Mouse (Mus musculus): ENCODE results near the gene Sowahd. TPM values are rescaled to one million over a fixed set of nuclear protein-coding genes. Genes with fewer than 3 reads are reported as not detected.

The Sowahd gene
- polyA plus RNA-seq, 1 experiment from 2014 or later = 0.18 TPM

DNA sequence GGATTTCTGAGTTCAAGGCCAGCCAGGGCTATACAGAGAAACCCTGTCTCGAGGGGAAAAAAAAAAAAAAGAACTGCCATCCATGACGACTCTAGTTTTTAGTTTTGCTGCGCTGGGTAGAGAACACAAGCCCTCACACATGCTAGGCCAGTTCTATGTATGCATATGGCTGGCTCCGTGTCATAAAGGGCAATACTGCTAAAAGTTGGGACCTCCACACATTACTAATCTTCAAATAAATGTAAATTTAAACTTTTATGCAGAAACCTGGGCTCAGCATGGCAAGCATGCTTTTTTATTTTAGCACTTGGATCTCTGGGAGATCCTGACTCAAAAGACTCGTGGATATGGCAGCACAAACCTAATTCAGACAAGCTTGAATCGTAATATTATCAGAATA lies 32.5 kb downstream of the Sowahd start:
- no peak overlapping the region for H3K9ac ChIP-seq
- H3K36me3 ChIP-seq (ENCODE audit: insufficient read depth) = peaks cover 28% of the 10 kb centered on the region
- H3K4me3 ChIP-seq (ENCODE audit: low read depth, low read length) = no peak overlapping the region
- no peaks in the 10 kb centered on the region for H3K9me3 ChIP-seq (ENCODE audit: low read depth, low read length)
- no peaks in the 10 kb centered on the region for H3K27me3 ChIP-seq (ENCODE audit: insufficient read depth, low read length)
- WGBS = 59% methylated on average over 6 of the region's 6 CpGs
- ATAC-seq (ENCODE audit: insufficient read depth) (no peak), DNase-seq (no peak)
- TF ChIP-seq CTCF (IDR thresholded peaks at IDR 0.05; ENCODE audit: low read depth) = no peak
- H3K27ac ChIP-seq (ENCODE audit: low read depth) = no peak overlapping the region
- no peak overlapping the region for H3K4me2 ChIP-seq
- no peaks in the 10 kb centered on the region for H3K4me1 ChIP-seq (ENCODE audit: insufficient read depth)

- Histone ChIP-seq H3K27ac (ENCODE audit: low read depth) (peak overlapping the region; percentile 81), H3K4me3 (ENCODE audit: low read depth, low read length) (peak overlapping the region; percentile 59), H3K36me3 (ENCODE audit: insufficient read depth) (peaks cover 28% of the 10 kb centered on the region), H3K9me3 (ENCODE audit: low read depth, low read length) (no peaks in the 10 kb centered on the region), H3K4me1 (ENCODE audit: insufficient read depth) (no peaks in the 10 kb centered on the region), H3K27me3 (ENCODE audit: insufficient read depth, low read length) (no peaks in the 10 kb centered on the region), H3K9ac (peak overlapping the region; percentile 81), H3K4me2 (peak overlapping the region; percentile 75)
- 9% methylated on average over 19 of the region's 19 CpGs for WGBS
- no peak for TF ChIP-seq CTCF (IDR thresholded peaks at IDR 0.05; ENCODE audit: low read depth)
- peak; percentile 16; the same call in 1 of the 2 replicates for ATAC-seq (ENCODE audit: insufficient read depth)
- peak; percentile 56 for DNase-seq
Observed at GRCm38 (mm10) chrX:37084318-37084926, 35.8 kb downstream of the Sowahd start.

DNA sequence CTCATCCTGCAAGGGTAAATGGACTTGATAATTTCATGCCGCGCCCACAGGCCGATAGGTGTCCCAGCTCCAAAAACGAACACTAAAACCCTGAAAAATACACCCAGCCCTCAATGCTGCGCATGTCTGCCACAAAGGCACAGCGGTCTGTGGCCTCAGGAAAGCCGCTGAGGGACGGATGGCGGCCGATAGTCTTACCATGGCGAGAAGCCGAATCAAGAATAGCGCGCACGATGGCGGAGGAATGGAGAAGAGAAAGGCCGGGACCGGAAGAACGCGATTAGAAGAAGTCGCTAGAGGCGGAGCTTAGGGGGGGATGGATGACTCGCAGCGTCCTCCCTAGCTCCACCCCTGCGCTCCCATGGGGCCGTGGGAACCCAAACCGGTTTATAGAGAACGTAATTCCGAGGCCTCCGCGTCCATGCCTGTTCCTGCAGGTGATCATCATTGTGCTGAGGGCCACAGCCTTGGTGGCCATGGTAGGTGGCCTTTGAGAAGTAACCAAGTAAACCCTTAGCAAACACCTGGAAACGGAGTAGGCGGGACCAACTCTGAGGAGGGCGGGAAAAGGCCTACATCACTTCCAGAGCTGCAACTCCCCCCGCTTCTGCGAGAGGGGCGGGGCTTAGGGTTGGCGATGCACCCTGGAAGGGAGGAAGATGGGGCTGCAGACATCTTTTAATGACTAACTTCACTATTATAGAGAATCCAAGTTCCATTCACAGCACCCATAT lies 36.4 kb downstream of the Sowahd start, which contains the start of gene Rpl39:
Rpl39 (minus strand) TSS at position 476 of the 734 bp plus-strand sequence.
- Histone ChIP-seq H3K27me3 (ENCODE audit: insufficient read depth, low read length) (no peaks in the 10 kb centered on the region), H3K36me3 (ENCODE audit: insufficient read depth) (peaks cover 28% of the 10 kb centered on the region), H3K9me3 (ENCODE audit: low read depth, low read length) (no peaks in the 10 kb centered on the region), H3K4me3 (ENCODE audit: low read depth, low read length) (peak within 1 kb of the TSS; percentile 59), H3K4me2 (peak within 1 kb of the TSS; percentile 75), H3K27ac (ENCODE audit: low read depth) (peak within 1 kb of the TSS; percentile 81), H3K4me1 (ENCODE audit: insufficient read depth) (no peaks in the 10 kb centered on the region), H3K9ac (peak within 1 kb of the TSS; percentile 81)
- ATAC-seq (ENCODE audit: insufficient read depth) (peak; percentile 93), DNase-seq (peak; percentile 92)
- 12% methylated on average over 38 of the region's 38 CpGs for WGBS
- TF ChIP-seq CTCF (IDR thresholded peaks at IDR 0.05; ENCODE audit: low read depth) = no peak

DNA sequence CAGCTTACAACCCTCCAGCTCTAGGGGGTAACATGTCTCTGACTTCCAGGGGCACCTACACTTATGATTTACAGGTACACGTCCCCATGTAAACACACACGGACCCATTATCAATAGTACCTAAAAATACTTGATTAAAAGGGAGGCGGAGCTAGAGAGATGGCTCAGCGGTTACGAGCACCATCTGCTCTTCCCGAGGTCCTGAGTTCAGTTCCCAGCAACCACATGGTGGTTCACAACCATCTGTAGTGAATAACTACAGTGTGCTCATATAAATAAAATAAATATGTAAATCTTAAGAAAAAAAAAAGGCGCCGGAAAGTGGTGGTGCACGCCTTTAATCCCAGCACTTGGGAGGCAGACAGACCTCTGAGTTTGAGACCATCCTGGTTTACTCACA lies 37.0 kb downstream of the Sowahd start:
- Histone ChIP-seq H3K36me3 (ENCODE audit: insufficient read depth) (peaks cover 27% of the 10 kb centered on the region), H3K9ac (peak overlapping the region; percentile 41), H3K27ac (ENCODE audit: low read depth) (peak overlapping the region; percentile 81; the same call in 1 of the 2 replicates), H3K4me3 (ENCODE audit: low read depth, low read length) (peak overlapping the region; percentile 59), H3K4me2 (peak overlapping the region; percentile 53), H3K9me3 (ENCODE audit: low read depth, low read length) (no peaks in the 10 kb centered on the region), H3K27me3 (ENCODE audit: insufficient read depth, low read length) (no peaks in the 10 kb centered on the region), H3K4me1 (ENCODE audit: insufficient read depth) (no peaks in the 10 kb centered on the region)
- no peak for TF ChIP-seq CTCF (IDR thresholded peaks at IDR 0.05; ENCODE audit: low read depth)
- DNase-seq = no peak
- 12% methylated on average over 9 of the region's 9 CpGs for WGBS
- ATAC-seq (ENCODE audit: insufficient read depth) = no peak

GRCm38 (mm10) chrX:37088778-37089177 lies 40.1 kb downstream of the Sowahd start:
- no peak for ATAC-seq (ENCODE audit: insufficient read depth)
- H3K27ac ChIP-seq (ENCODE audit: low read depth) = no peak overlapping the region
- H3K27me3 ChIP-seq (ENCODE audit: insufficient read depth, low read length) = no peaks in the 10 kb centered on the region
- H3K9ac ChIP-seq = no peak overlapping the region
- no peak for DNase-seq
- 76% methylated on average over 1 of the region's 1 CpGs for WGBS
- H3K4me2 ChIP-seq = no peak overlapping the region
- H3K4me1 ChIP-seq (ENCODE audit: insufficient read depth) = no peaks in the 10 kb centered on the region
- no peaks in the 10 kb centered on the region for H3K9me3 ChIP-seq (ENCODE audit: low read depth, low read length)
- H3K36me3 ChIP-seq (ENCODE audit: insufficient read depth) = peaks cover 19% of the 10 kb centered on the region
- H3K4me3 ChIP-seq (ENCODE audit: low read depth, low read length) = no peak overlapping the region
- TF ChIP-seq CTCF (IDR thresholded peaks at IDR 0.05; ENCODE audit: low read depth) = no peak

DNA sequence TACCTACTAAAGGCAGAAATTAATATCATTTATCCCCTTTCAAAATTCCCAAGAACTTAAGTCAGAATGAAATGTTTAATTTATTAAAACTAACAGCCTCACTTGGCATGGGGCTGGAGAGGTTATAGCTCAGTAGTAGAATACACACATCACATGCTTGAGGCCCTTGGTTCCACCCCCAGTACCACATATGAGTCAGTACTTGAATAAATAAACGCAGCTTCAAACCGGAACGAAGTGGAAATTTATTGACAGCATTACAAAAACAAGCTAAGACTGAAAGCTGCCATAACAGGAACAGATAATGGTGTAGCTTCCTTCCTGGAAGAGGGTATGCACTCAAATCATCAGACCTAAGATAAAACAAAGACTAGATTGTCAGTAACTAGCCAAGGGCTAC lies 42.8 kb downstream of the Sowahd start:
- DNase-seq = no peak
- no peak overlapping the region for H3K27ac ChIP-seq (ENCODE audit: low read depth)
- H3K36me3 ChIP-seq (ENCODE audit: insufficient read depth) = peaks cover 27% of the 10 kb centered on the region
- H3K4me3 ChIP-seq (ENCODE audit: low read depth, low read length) = no peak overlapping the region
- H3K27me3 ChIP-seq (ENCODE audit: insufficient read depth, low read length) = no peaks in the 10 kb centered on the region
- no peak overlapping the region for H3K4me2 ChIP-seq
- no peaks in the 10 kb centered on the region for H3K9me3 ChIP-seq (ENCODE audit: low read depth, low read length)
- WGBS = 53% methylated on average over 3 of the region's 3 CpGs
- ATAC-seq (ENCODE audit: insufficient read depth) = no peak
- H3K9ac ChIP-seq = no peak overlapping the region
- TF ChIP-seq CTCF (IDR thresholded peaks at IDR 0.05; ENCODE audit: low read depth) = no peak
- H3K4me1 ChIP-seq (ENCODE audit: insufficient read depth) = no peaks in the 10 kb centered on the region

DNA sequence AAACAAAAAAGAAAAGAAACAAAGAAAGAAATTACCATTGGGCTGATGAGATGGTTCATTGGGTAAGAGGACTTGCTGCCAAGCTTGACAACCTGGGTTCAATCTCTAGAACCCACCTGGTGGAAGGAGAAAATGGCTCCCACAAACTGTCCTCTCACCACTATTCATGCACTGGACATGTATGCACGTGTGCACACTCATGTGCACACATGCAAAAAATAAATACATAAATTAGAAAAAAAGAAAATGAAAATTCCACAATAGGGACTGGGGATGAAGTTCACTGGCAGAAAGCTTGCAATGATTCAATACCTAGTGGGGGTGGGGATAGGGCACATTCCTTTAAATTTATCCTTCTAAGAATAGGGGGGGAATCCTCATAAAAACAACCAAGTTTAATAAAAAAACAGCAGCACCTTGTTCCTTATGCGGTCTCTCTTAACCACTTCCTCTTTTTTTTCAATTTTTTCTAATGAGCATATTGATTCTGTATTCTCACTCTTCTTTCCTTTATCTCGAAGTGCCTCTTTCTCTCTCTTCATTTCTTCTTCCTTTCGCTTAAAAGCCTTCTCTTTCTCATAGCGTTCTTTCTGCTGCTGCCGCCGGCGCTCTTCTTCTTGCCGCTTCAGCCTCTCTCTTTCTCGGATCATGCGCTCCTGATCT lies 46.6 kb downstream of the Sowahd start:
- ATAC-seq (ENCODE audit: insufficient read depth) (no peak), DNase-seq (no peak)
- Histone ChIP-seq H3K9ac (no peak overlapping the region), H3K27ac (ENCODE audit: low read depth) (no peak overlapping the region), H3K27me3 (ENCODE audit: insufficient read depth, low read length) (no peaks in the 10 kb centered on the region), H3K4me3 (ENCODE audit: low read depth, low read length) (no peak overlapping the region), H3K36me3 (ENCODE audit: insufficient read depth) (peaks cover 46% of the 10 kb centered on the region), H3K9me3 (ENCODE audit: low read depth, low read length) (no peaks in the 10 kb centered on the region), H3K4me1 (ENCODE audit: insufficient read depth) (no peaks in the 10 kb centered on the region), H3K4me2 (no peak overlapping the region)
- no peak for TF ChIP-seq CTCF (IDR thresholded peaks at IDR 0.05; ENCODE audit: low read depth)
- WGBS = 71% methylated on average over 11 of the region's 11 CpGs
